Mouse (Mus musculus): ENCODE results near the gene Pnliprp2. TPM values are rescaled to one million over a fixed set of nuclear protein-coding genes. Genes with fewer than 3 reads are reported as not detected.
A peak's percentile ranks its signal among the peaks of the same experiment; 100 is the strongest.

The Pnliprp2 gene
- polyA plus RNA-seq, 1 experiment from 2014 or later, result not detected

GRCm38 (mm10) chr19:58742711-58743110, 16.8 kb upstream of the Pnliprp2 start:
- WGBS, result 92% methylated on average over 4 of the region's 4 CpGs
- Histone ChIP-seq H3K27me3 (ENCODE audit: control insufficient read depth, insufficient read depth, low read length) (no peaks in the 10 kb centered on the region), H3K4me3 (replicated peaks; ENCODE audit: low read depth, low read length) (no peak overlapping the region), H3K4me1 (ENCODE audit: control insufficient read depth, insufficient read depth, low read length) (no peaks in the 10 kb centered on the region), H3K9me3 (ENCODE audit: control insufficient read depth, low read length) (no peaks in the 10 kb centered on the region), H3K36me3 (ENCODE audit: control insufficient read depth, insufficient read depth, low read length) (no peaks in the 10 kb centered on the region), H3K9ac (replicated peaks; ENCODE audit: low read length) (no peak overlapping the region), H3K27ac (replicated peaks; ENCODE audit: low read depth, low read length) (no peak overlapping the region), H3K4me2 (ENCODE audit: low read length) (no peak overlapping the region)
- no peak for ATAC-seq (ENCODE audit: low FRiP score, low TSS enrichment)
- no peak for DNase-seq

- H3K4me3 ChIP-seq (replicated peaks; ENCODE audit: low read depth, low read length), result no peak overlapping the region
- H3K27ac ChIP-seq (replicated peaks; ENCODE audit: low read depth, low read length), result no peak overlapping the region
- H3K36me3 ChIP-seq (ENCODE audit: control insufficient read depth, insufficient read depth, low read length), result no peaks in the 10 kb centered on the region
- 83% methylated on average over 4 of the region's 4 CpGs for WGBS
- no peak overlapping the region for H3K4me2 ChIP-seq (ENCODE audit: low read length)
- no peak for DNase-seq
- H3K27me3 ChIP-seq (ENCODE audit: control insufficient read depth, insufficient read depth, low read length), result no peaks in the 10 kb centered on the region
- no peaks in the 10 kb centered on the region for H3K9me3 ChIP-seq (ENCODE audit: control insufficient read depth, low read length)
- no peaks in the 10 kb centered on the region for H3K4me1 ChIP-seq (ENCODE audit: control insufficient read depth, insufficient read depth, low read length)
- H3K9ac ChIP-seq (replicated peaks; ENCODE audit: low read length), result no peak overlapping the region
- no peak for ATAC-seq (ENCODE audit: low FRiP score, low TSS enrichment)
These were observed 15.8 kb upstream of the Pnliprp2 start for GRCm38 (mm10) chr19:58743736-58744135.

DNA sequence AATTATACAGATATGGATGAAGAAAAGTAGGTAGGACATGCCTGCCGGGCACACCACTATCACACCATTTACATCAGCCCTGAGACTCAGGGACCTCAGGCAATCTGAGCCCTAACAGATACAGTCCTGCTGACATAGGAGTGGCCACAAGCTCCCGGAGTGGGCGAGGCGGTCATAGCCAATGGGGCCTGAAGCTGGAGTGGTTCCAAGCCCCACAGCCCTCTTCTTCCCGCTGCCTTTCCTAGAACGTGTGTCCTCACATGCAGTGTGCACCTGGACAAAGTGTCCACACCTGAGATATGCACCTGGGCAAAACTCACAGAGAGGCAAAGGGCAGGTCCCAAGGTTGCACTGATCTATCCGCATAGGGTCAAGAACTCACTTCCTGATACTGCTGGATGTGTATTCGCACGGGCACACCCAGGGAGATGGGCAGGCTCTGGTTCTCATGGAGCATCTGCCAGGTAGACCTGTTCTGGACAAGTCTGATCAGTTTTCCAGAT, 12.0 kb upstream of the Pnliprp2 start:
- Histone ChIP-seq H3K4me2 (ENCODE audit: low read length) (no peak overlapping the region), H3K27me3 (ENCODE audit: control insufficient read depth, insufficient read depth, low read length) (no peaks in the 10 kb centered on the region), H3K4me1 (ENCODE audit: control insufficient read depth, insufficient read depth, low read length) (no peaks in the 10 kb centered on the region), H3K9me3 (ENCODE audit: control insufficient read depth, low read length) (no peaks in the 10 kb centered on the region), H3K27ac (replicated peaks; ENCODE audit: low read depth, low read length) (no peak overlapping the region), H3K9ac (replicated peaks; ENCODE audit: low read length) (no peak overlapping the region), H3K4me3 (replicated peaks; ENCODE audit: low read depth, low read length) (no peak overlapping the region), H3K36me3 (ENCODE audit: control insufficient read depth, insufficient read depth, low read length) (no peaks in the 10 kb centered on the region)
- no peak for DNase-seq
- no peak for ATAC-seq (ENCODE audit: low FRiP score, low TSS enrichment)
- 91% methylated on average over 9 of the region's 9 CpGs for WGBS

- no peak overlapping the region for H3K4me2 ChIP-seq (ENCODE audit: low read length)
- H3K36me3 ChIP-seq (ENCODE audit: control insufficient read depth, insufficient read depth, low read length), result no peaks in the 10 kb centered on the region
- ATAC-seq (ENCODE audit: low FRiP score, low TSS enrichment) (no peak), DNase-seq (no peak)
- H3K9me3 ChIP-seq (ENCODE audit: control insufficient read depth, low read length), result no peaks in the 10 kb centered on the region
- no peaks in the 10 kb centered on the region for H3K4me1 ChIP-seq (ENCODE audit: control insufficient read depth, insufficient read depth, low read length)
- H3K9ac ChIP-seq (replicated peaks; ENCODE audit: low read length), result no peak overlapping the region
- no peak overlapping the region for H3K27ac ChIP-seq (replicated peaks; ENCODE audit: low read depth, low read length)
- H3K27me3 ChIP-seq (ENCODE audit: control insufficient read depth, insufficient read depth, low read length), result no peaks in the 10 kb centered on the region
- no peak overlapping the region for H3K4me3 ChIP-seq (replicated peaks; ENCODE audit: low read depth, low read length)
- 84% methylated on average over 2 of the region's 2 CpGs for whole genome bisulfite sequencing
These were observed 8.7 kb upstream of the Pnliprp2 start for GRCm38 (mm10) chr19:58750822-58751221.

DNA sequence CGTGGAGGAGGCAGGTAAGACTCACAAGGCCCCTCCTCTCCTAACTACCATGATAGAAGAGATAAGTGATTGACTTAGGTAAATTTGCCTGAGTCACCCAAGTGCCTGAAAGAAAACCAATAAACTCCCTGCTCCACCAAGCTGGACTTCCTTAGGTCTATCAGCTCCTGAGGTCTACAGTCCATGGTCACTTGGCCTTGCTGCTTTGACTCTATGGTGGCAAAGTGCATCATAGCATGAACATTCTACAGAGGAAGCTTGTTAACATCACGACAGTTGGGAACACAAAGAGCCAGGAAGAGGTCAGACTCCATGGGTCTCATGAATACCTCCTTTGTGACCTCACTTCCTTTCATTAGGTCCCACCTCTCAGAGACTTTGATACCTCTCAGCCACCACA, 8.0 kb upstream of the Pnliprp2 start:
- Histone ChIP-seq H3K4me2 (ENCODE audit: low read length) (no peak overlapping the region), H3K4me1 (ENCODE audit: control insufficient read depth, insufficient read depth, low read length) (no peaks in the 10 kb centered on the region), H3K4me3 (replicated peaks; ENCODE audit: low read depth, low read length) (no peak overlapping the region), H3K27ac (replicated peaks; ENCODE audit: low read depth, low read length) (no peak overlapping the region), H3K9me3 (ENCODE audit: control insufficient read depth, low read length) (no peaks in the 10 kb centered on the region), H3K9ac (replicated peaks; ENCODE audit: low read length) (no peak overlapping the region), H3K36me3 (ENCODE audit: control insufficient read depth, insufficient read depth, low read length) (no peaks in the 10 kb centered on the region), H3K27me3 (ENCODE audit: control insufficient read depth, insufficient read depth, low read length) (no peaks in the 10 kb centered on the region)
- WGBS, result 80% methylated on average over 2 of the region's 2 CpGs
- no peak for DNase-seq
- ATAC-seq (ENCODE audit: low FRiP score, low TSS enrichment), result no peak

- Histone ChIP-seq H3K4me1 (ENCODE audit: control insufficient read depth, insufficient read depth, low read length) (no peaks in the 10 kb centered on the region), H3K4me3 (replicated peaks; ENCODE audit: low read depth, low read length) (no peak overlapping the region)
These were observed 648 bp upstream of the Pnliprp2 start for GRCm38 (mm10) chr19:58758871-58759270.

DNA sequence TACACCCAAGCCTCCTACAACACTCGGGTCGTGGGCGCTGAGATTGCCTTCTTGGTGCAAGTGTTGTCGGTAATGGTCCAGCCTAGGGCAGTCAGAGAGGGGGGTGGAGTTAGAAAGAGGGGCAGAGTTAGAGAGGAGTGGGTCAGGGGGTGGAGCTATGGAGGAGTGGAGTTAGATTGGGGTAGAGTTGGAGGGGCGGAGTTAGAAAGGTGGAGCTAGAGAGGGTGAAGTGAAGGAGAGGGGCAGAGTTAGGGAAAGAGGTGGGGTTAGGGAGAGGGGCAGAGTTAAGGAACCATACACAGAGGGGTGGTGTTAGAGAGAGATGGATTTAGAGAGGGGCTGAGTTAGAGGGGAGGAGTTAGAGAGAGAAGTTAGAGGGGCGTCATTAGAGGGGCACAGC, 2.8 kb downstream of the Pnliprp2 start:
- H3K4me1 ChIP-seq (ENCODE audit: control insufficient read depth, insufficient read depth, low read length), result no peaks in the 10 kb centered on the region
- no peaks in the 10 kb centered on the region for H3K9me3 ChIP-seq (ENCODE audit: control insufficient read depth, low read length)
- H3K27me3 ChIP-seq (ENCODE audit: control insufficient read depth, insufficient read depth, low read length), result no peaks in the 10 kb centered on the region
- H3K4me2 ChIP-seq (ENCODE audit: low read length), result no peak overlapping the region
- no peak for DNase-seq
- H3K27ac ChIP-seq (replicated peaks; ENCODE audit: low read depth, low read length), result no peak overlapping the region
- whole genome bisulfite sequencing, result 28% methylated on average over 6 of the region's 6 CpGs
- ATAC-seq (ENCODE audit: low FRiP score, low TSS enrichment), result 0 out of 2 replicates have a peak, but pooled peaks have one; percentile 6
- no peak overlapping the region for H3K4me3 ChIP-seq (replicated peaks; ENCODE audit: low read depth, low read length)
- no peak overlapping the region for H3K9ac ChIP-seq (replicated peaks; ENCODE audit: low read length)
- H3K36me3 ChIP-seq (ENCODE audit: control insufficient read depth, insufficient read depth, low read length), result no peaks in the 10 kb centered on the region

More at GRCm38 (mm10) chr19:58758871-58759270, 648 bp upstream of the Pnliprp2 start:
- no peaks in the 10 kb centered on the region for H3K9me3 ChIP-seq (ENCODE audit: control insufficient read depth, low read length)
- H3K4me2 ChIP-seq (ENCODE audit: low read length), result no peak overlapping the region
- H3K36me3 ChIP-seq (ENCODE audit: control insufficient read depth, insufficient read depth, low read length), result no peaks in the 10 kb centered on the region
- no peaks in the 10 kb centered on the region for H3K27me3 ChIP-seq (ENCODE audit: control insufficient read depth, insufficient read depth, low read length)
- H3K9ac ChIP-seq (replicated peaks; ENCODE audit: low read length), result no peak overlapping the region
- H3K27ac ChIP-seq (replicated peaks; ENCODE audit: low read depth, low read length), result no peak overlapping the region
- ATAC-seq (ENCODE audit: low FRiP score, low TSS enrichment) (no peak), DNase-seq (no peak)
- WGBS, result 95% methylated on average over 4 of the region's 4 CpGs

- no peak overlapping the region for H3K4me2 ChIP-seq (ENCODE audit: low read length)
These were observed 3.5 kb downstream of the Pnliprp2 start for GRCm38 (mm10) chr19:58762848-58763541.

DNA sequence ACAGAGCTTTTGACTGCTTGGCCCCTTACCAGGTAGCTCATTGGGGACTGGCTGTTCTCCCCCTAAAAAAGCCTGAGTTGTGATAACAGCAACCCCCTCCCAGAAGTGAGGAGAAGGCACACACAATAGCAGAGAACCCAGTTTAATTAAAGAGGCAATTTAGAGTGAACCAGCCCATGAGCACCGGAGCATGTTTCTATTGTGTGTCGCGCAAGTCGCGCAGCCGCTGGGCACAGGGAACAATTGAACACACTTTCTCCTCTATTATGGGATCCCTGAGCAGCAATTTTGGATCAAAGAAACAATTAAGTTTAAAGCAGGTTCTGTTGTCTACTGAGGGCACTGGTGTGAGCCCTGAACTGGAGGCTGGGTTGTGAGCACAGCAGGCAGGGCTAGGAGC, 7.8 kb downstream of the Pnliprp2 start:
- Histone ChIP-seq H3K9me3 (ENCODE audit: control insufficient read depth, low read length) (no peaks in the 10 kb centered on the region), H3K4me3 (replicated peaks; ENCODE audit: low read depth, low read length) (no peak overlapping the region), H3K27ac (replicated peaks; ENCODE audit: low read depth, low read length) (no peak overlapping the region), H3K4me1 (ENCODE audit: control insufficient read depth, insufficient read depth, low read length) (no peaks in the 10 kb centered on the region), H3K27me3 (ENCODE audit: control insufficient read depth, insufficient read depth, low read length) (no peaks in the 10 kb centered on the region), H3K4me2 (ENCODE audit: low read length) (no peak overlapping the region), H3K36me3 (ENCODE audit: control insufficient read depth, insufficient read depth, low read length) (no peaks in the 10 kb centered on the region), H3K9ac (replicated peaks; ENCODE audit: low read length) (no peak overlapping the region)
- WGBS, result 17% methylated on average over 6 of the region's 6 CpGs
- DNase-seq (no peak), ATAC-seq (ENCODE audit: low FRiP score, low TSS enrichment) (no peak)

More at GRCm38 (mm10) chr19:58762848-58763541, 3.5 kb downstream of the Pnliprp2 start:
- DNase-seq (peak; percentile 87), ATAC-seq (ENCODE audit: low FRiP score, low TSS enrichment) (peak; percentile 40; the same call in 1 of the 2 replicates)
- Histone ChIP-seq H3K9ac (replicated peaks; ENCODE audit: low read length) (no peak overlapping the region), H3K4me1 (ENCODE audit: control insufficient read depth, insufficient read depth, low read length) (no peaks in the 10 kb centered on the region), H3K27me3 (ENCODE audit: control insufficient read depth, insufficient read depth, low read length) (no peaks in the 10 kb centered on the region), H3K27ac (replicated peaks; ENCODE audit: low read depth, low read length) (no peak overlapping the region), H3K9me3 (ENCODE audit: control insufficient read depth, low read length) (no peaks in the 10 kb centered on the region), H3K36me3 (ENCODE audit: control insufficient read depth, insufficient read depth, low read length) (no peaks in the 10 kb centered on the region), H3K4me3 (replicated peaks; ENCODE audit: low read depth, low read length) (no peak overlapping the region)
- WGBS, result 11% methylated on average over 12 of the region's 12 CpGs
